Mouse (Mus musculus) spleen, postnatal 4 days (tissue): Measurements from ENCODE around the gene Wdr75.

ENCODE experiments used
- DNase-seq, 2 experiments: peaks; one replicate each; pipeline ENCODE4 v3.0.0; 2022; ENCODE audit warnings: low spot score in 2 of 2

Gene Wdr75

DNA sequence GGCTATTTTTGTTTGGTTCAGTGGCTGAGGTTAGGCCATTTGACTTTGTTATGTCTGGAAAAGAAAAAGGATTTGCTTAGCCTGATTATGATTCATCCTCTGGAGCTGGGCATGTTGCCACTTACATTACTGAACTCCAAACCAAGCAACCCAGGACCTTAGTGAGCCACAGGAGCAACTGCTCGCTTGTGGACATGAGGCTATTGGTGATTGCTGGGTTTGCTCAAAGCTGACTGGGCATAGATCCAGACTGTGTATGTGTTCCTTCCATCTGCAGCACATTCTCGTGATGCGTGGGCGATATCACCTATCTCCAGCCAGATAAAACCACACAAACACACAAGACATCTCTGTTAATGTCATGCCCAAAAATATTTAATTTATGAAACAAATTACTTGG, 42.8 kb downstream of the Wdr75 start:
- DNase-seq = no peak

DNA sequence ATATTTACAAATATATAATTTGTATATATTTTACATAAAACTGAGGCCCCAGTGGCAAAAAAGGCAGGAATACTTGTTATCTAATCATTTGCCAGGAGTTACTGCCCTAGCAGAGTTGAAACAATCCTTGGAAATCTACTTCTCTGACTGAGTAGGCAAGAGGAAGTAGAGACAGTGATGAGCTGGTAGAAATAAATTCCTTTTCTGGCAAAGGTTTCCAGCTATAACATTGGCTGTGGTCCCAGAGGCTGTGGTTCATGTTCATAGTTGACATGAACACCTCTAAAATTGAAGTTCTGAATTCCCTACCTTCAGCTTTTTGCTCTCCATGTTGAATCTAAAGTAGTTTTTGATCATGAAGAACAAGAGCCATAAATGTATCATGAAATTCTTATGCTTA, 43.3 kb downstream of the Wdr75 start:
- DNase-seq = no peak

DNA sequence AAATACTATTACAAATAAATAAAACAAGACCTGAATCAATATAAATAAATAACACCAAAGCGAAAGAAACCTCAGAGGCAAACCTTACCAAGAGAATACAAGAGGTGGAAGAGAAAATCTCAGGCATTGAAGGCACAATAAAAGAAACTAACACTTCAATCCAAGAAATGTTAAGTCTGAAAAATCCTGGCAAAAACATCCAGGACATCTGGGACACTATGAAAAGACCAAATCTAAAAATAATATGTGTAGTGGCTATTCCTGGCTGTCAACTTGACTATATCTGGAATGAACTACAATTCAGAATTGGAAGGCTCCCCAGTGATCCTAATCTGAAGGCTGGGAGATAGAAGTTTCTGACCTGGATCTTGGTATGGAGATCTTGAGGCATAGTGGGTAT, 50.5 kb downstream of the Wdr75 start:
- no peak for DNase-seq

DNA sequence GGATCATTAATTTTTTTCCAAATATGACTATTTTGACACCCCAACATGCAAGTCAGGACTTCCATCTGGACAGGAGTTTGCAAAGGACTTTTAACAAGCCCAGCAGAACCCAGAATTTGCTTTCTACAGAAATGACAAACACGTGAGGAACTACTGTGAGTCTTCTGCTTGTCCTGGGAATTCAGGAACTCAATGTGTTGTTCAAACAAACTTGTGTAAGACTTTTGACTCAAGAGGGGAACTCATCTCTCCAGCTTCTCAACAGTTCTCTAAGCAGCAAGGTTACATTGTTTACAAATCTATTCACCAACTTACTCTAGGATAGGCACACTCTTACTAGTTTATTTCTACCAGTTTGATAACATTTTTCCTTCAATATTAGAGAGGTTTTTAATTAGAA, 63.1 kb downstream of the Wdr75 start:
- DNase-seq = no peak

DNA sequence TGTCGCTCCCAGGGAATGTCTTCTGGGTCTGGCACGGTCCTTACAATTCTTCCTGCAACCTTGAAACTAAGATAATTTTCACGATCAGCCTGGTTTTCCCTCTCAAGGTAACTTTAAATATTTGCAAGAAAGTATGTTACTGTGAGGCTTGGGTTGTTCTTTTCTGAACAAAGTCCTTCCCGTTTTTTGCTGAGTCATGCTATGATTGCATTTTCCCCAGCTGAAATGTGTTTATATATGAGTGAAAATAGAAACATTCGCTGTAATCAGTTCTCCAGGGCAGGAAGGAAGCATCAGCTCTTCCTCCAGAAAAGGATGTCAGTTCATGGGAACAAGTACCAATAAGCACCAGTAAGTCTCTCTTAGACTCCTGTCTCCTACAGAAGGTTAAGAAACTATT, 65.4 kb downstream of the Wdr75 start:
- DNase-seq = no peak

DNA sequence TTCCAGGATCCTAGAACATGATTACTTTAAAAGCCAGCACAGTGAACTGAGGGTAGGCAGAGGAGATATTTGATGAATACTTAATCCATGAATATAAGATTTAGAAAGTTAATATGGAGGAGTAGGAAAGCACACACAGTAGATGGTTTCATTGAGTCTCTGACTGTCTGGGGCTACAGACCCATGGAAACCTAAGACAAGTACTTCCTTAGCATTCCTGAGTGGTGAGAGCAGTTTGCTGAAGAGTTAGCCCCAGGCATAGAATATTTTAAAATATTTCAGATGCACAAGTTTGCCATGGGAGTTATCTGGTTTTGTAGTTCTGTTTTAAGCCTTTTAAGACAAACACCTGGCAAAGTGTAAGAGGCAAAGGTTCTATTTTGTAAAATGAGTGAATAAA, 66.2 kb downstream of the Wdr75 start:
- no peak for DNase-seq

DNA sequence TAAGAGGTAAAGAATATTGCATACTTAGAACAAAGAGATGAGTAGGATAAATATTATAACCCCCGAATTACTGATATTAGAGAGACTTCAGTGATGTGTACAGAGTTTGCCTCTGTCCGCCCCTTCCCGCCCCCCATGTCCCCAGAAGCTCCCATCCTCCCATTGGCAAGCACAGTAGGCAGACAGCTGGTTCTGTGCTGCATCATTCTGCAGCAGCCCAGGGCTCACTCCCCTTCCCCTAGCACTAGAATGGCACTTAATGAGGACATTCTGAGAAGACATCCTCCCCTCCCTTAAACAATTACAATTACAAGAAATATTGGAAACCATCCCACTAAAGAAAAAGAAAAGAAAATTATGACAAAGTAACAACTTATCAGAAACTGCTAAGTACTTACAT, 68.7 kb downstream of the Wdr75 start:
- no peak for DNase-seq

DNA sequence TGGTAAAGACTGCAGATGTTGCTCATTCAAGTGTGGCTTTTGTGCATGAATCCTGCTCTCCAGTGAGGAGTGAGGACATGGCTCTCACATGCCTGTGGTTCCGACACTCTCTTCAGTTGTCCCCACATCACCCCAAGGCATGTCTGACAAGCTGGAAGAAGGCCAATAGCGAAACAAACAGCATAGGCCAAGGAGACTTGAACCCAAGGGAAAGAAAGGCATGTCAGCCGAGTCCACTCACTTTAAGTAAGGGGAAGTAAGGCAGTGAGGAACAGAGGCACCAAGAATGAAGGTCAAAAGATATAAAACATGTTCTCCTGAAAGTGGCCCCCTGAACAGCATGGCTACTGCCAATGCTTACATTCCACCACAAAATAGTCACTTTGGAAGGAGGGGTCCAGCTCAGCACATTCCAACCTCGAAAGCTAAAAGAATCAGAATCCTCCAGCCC, 69.6 kb downstream of the Wdr75 start:
- no peak for DNase-seq

DNA sequence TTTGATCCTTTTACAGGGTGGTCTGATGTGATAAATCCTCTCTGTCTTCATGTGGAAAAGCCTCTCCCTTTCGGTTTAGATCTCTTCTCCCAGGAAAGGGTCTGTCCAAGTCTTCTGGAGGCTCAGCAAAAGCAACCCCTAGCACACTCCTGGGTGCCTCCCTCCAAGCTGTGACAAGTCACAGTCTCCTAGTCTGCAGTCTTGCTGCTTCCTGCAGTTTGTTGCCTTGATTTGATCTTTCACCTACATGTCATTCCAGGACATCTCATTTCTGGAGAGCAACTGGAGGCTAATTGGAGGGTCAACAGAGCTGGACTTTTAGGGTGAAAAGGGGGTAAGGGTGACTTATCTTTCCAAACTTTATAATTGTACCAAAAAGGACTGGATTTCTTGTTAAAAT, 70.3 kb downstream of the Wdr75 start:
- DNase-seq = no peak

DNA sequence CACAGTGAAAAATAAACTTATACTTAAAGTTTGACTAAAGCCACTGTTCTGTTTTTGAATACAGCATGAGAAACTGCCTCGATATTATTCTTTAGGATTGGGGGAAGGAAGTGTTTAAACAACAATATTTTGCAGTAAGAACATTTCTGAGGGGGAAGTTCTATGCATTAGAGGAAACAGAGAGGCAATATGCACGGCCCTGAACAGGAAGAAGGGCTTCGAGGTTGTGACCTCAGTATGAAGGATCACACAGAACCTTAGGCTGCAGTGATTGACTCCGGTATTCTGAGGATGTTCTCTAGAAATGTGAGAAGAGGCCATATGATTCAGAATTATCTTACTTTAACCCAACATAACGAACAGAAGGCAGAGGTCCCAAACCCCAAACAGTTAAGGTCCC, 70.8 kb downstream of the Wdr75 start:
- no peak for DNase-seq

DNA sequence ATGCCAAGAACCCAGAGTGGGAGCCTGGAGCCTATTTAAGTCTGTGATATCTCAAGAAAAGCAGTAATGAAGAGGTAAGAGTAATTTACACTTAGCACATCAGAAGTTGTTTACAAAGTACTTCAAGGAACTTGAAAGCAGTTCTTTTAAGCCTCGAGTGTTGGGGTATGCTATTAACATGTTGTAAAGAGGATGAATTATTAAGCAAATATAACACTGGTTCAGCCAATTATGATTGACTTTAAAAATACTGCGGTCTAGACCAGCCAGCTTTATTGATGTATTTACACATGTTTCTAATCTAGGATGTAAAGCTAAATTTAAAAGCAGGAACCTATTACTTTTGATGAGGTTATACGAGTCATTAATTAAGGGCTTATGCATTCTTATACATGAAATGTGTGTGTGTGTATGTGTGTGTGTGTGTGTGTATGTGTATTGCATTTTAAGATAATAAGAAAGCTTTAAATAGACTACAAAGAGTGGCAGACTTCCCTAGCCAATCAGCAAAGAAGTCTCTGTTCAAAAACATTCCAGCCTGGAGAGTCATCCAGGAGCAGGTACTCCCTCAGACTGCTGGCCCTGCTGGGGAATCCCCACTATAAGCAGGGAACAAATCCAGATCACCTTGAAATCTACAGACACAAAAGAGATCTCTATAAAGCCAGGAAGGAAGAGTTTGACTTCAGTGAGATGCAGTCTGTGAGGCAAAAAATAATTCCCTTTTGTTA, 71.5 kb downstream of the Wdr75 start:
- no peak for DNase-seq

DNA sequence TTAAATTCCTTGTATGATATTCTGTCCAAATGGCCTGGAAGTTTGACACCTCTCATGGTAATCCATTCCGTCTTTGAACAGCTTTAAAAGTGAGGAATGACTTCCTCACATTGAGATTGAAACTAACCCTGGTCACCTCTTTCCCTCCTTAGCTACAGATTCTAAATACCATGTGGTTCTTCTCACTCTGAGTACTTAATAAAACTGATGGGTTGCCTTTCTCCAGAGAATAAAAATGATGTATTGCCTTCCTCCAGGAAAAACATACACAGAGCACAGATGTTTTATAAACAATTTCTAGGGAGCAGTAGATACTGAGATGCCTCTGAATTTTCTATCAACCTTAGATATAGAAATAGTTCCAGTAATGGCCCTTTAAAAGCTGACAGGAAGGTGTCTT, 73.1 kb downstream of the Wdr75 start:
- DNase-seq = no peak

DNA sequence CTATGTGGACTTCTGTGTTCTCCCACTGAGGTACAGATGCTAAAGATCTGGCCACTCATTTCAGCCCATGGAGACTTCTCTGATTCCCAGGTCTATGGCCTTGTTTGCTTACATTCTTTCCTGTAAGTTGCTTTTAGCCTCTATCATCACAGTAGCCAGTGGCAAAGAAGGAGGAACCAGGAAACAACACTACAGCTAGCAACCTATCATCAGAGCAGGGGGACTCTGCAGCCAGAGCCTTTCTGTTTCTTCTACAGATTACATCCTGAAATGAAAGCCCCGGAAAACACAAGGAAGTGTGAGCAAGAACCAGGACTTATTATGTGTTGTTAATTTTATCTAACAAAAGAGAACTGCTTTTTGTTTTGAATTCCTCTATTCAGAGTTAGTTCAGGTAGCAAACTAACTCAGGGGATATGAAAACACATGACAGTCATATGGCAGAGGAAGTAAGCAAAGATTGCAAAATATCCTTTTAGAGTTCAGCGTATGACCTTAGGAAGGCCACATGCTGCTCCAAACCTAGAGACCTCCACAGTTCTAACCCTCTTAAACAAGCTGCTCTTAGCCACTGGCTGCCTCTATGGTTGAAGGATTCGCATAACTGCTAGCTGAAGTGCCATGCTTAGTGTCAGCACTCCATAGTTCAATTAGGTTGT, 73.6 kb downstream of the Wdr75 start:
- DNase-seq = no peak
